Comparison of ENCODE assay signal across 24 mouse cellular contexts in genomic region chr17:45462506-45462905, GRCm38 (mm10). TPM values are rescaled to one million over a fixed set of nuclear protein-coding genes. Genes with fewer than 3 reads are reported as not detected.
"Had no signal": no experiment of that assay in that cellular context is flagged by ENCODE, and none has a peak within 500 bp of the region (broad histone marks: within the 10 kb centered on the region; RNA-seq: fewer than 3 reads in every experiment).

No protein-coding gene starts in this region.

- H3K4me3 ChIP-seq: limb, embryonic 12.5 days; limb, embryonic 15.5 days; liver, embryonic 12.5 days; midbrain, embryonic 15.5 days; neural tube, embryonic 12.5 days; neural tube, embryonic 15.5 days; stomach, embryonic 15.5 days had no signal

- ATAC-seq: liver, embryonic 12.5 days; midbrain, embryonic 15.5 days had no signal

- DNase-seq: kidney, adult 18-20 months; kidney, adult 9 months; kidney, postnatal 14 days; layer of hippocampus, adult 9-11 months; layer of hippocampus, postnatal 36 days; left cerebral cortex, postnatal 4 days; lung, adult 2 months; lung, postnatal 14 days; lung, postnatal 4 days; right cerebral cortex, adult 18-20 months; right cerebral cortex, postnatal 14 days; right cerebral cortex, postnatal 4 days; spleen, adult 18-20 months; thymus, adult 18-20 months had no signal

- H3K4me1 ChIP-seq: limb, embryonic 12.5 days; limb, embryonic 15.5 days; liver, embryonic 12.5 days; midbrain, embryonic 15.5 days; neural tube, embryonic 12.5 days; neural tube, embryonic 15.5 days; stomach, embryonic 15.5 days had no signal

- H3K9ac ChIP-seq: limb, embryonic 12.5 days; limb, embryonic 15.5 days; liver, embryonic 12.5 days; midbrain, embryonic 15.5 days; neural tube, embryonic 12.5 days; neural tube, embryonic 15.5 days; stomach, embryonic 15.5 days had no signal

- H3K9me3 ChIP-seq: limb, embryonic 15.5 days; midbrain, embryonic 15.5 days; neural tube, embryonic 15.5 days; stomach, embryonic 15.5 days had no signal

- H3K36me3 ChIP-seq: limb, embryonic 12.5 days; limb, embryonic 15.5 days; liver, embryonic 12.5 days; midbrain, embryonic 15.5 days; neural tube, embryonic 12.5 days; neural tube, embryonic 15.5 days; stomach, embryonic 15.5 days had no signal

- H3K4me2 ChIP-seq: limb, embryonic 12.5 days; limb, embryonic 15.5 days; liver, embryonic 12.5 days; midbrain, embryonic 11.5 days; midbrain, embryonic 15.5 days; neural tube, embryonic 12.5 days; neural tube, embryonic 15.5 days; stomach, embryonic 15.5 days had no signal

- H3K27me3 ChIP-seq: limb, embryonic 12.5 days; limb, embryonic 15.5 days; liver, embryonic 12.5 days; midbrain, embryonic 15.5 days; neural tube, embryonic 12.5 days; neural tube, embryonic 15.5 days; stomach, embryonic 15.5 days had no signal

- H3K27ac ChIP-seq: limb, embryonic 12.5 days; limb, embryonic 15.5 days; liver, embryonic 12.5 days; midbrain, embryonic 15.5 days; neural tube, embryonic 12.5 days; neural tube, embryonic 15.5 days; stomach, embryonic 15.5 days had no signal

RNA-seq across cellular contexts. Expression of gene Spats1, which starts 12.7 kb away (rescaled TPM):
- total RNA-seq: megakaryocyte progenitor cell, adult 5-6 weeks; megakaryocyte-erythroid progenitor cell, adult 5-6 weeks had no signal
